Mouse (Mus musculus) lung, postnatal 0 days (tissue): ENCODE results near the gene Pced1b.

Experiments
- CTCF ChIP-seq: IDR thresholded peaks from 2 replicates; pipeline ENCODE4 v1.5.1; 2016; ENCODE audit warnings: antibody characterized with exemption, mild to moderate bottlenecking
- EP300 ChIP-seq: IDR thresholded peaks from 2 replicates; pipeline ENCODE4 v1.6.1; 2016; ENCODE audit warnings: antibody characterized with exemption, mild to moderate bottlenecking, control low read depth

DNA sequence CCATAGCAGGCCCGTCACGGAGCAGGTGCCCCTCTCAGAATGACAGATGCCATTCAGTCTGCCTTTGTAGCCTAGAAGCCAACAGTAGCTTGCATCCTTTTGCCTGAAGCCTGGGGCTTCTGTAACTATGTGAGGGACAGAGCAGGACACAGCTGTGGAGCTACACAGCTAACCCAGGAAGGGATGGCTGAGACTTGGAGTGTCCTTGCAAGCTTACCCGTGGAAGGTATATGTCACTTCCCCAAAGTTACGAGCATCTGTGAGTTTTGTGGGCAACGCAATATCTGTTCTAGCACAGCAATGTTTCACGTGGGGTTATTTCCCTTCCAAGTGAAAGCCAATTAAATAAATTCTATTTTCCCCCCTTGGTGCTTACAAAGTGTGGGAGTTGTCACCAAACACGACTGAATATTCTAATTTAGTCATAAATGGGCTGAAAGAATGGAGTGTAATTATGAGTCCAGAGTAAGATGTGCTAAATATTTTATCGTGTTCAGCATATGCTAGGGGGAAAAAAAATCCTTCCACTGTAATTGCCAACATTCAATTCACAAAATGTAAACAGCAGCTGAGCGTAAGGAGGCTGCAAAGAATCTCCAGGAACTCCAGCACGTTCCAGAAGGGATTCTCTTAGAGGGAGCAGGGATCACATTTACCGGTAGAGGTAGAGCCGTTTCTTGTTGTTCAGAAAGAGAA, 168.0 kb downstream of the Pced1b start:
- TF ChIP-seq CTCF (no peak), EP300 (no peak)
